Comparison of ENCODE assay signal across 8 mouse cellular contexts in genomic region chr14:20451765-20452331, GRCm38 (mm10). TPM values are rescaled to one million over a fixed set of nuclear protein-coding genes. Genes with fewer than 3 reads are reported as not detected.
DNase-seq lines count a peak whose midpoint lies in the region; ATAC-seq and TF ChIP-seq lines count a peak whose summit lies in the region.
"Had no signal": no experiment of that assay in that cellular context is flagged by ENCODE, and none has a peak within 500 bp of the region (broad histone marks: within the 10 kb centered on the region; RNA-seq: fewer than 3 reads in every experiment).

Gene Cfap70, minus strand, starts transcription at chr14:20452226.

- H3K4me1 ChIP-seq in intestine, embryonic 16.5 days (ENCODE audit: control insufficient read depth, insufficient read depth, low read length): 0 out of 2 replicates have a peak, but pooled peaks cover 2% of the 10 kb centered on the region
- peaks cover 5% of the 10 kb centered on the region for H3K4me1 ChIP-seq in limb, embryonic 10.5 days
- peaks cover 4% of the 10 kb centered on the region for H3K4me1 ChIP-seq in midbrain, embryonic 11.5 days (ENCODE audit: control insufficient read depth, insufficient read depth, low read length)
- H3K4me1 ChIP-seq in spleen, adult 2 months (ENCODE audit: control insufficient read depth, insufficient read depth, insufficient read length): no peaks in the 10 kb centered on the region

- TF ChIP-seq POLR2A in spleen, adult 2 months (IDR thresholded peaks at IDR 0.05; ENCODE audit: low read depth, low read length): no peak

- peak within 1 kb of the TSS; percentile 61 for H3K4me2 ChIP-seq in intestine, embryonic 16.5 days (ENCODE audit: low read depth, low read length)
- H3K4me2 ChIP-seq in midbrain, embryonic 11.5 days: peak within 1 kb of the TSS; percentile 48

- no peak for TF ChIP-seq CTCF in spleen, adult 2 months (IDR thresholded peaks at IDR 0.05; ENCODE audit: extremely low read depth, insufficient read depth, insufficient read length, insufficient replicate concordance)

- H3K9me3 ChIP-seq in intestine, embryonic 16.5 days (ENCODE audit: control insufficient read depth, low read length): no peaks in the 10 kb centered on the region
- no peaks in the 10 kb centered on the region for H3K9me3 ChIP-seq in limb, embryonic 10.5 days (replicated peaks)
- H3K9me3 ChIP-seq in midbrain, embryonic 11.5 days (ENCODE audit: control insufficient read depth, low read length): no peaks in the 10 kb centered on the region

- H3K27ac ChIP-seq in intestine, embryonic 16.5 days (ENCODE audit: low read length): no peak within 1 kb of the TSS
- H3K27ac ChIP-seq in limb, embryonic 10.5 days: peak within 1 kb of the TSS; percentile 28; the same call in 1 of the 2 replicates
- H3K27ac ChIP-seq in midbrain, embryonic 11.5 days (ENCODE audit: low read depth, low read length): no peak within 1 kb of the TSS
- no peak within 1 kb of the TSS for H3K27ac ChIP-seq in spleen, adult 2 months (ENCODE audit: insufficient read depth, low read length)

- H3K27me3 ChIP-seq in intestine, embryonic 16.5 days (replicated peaks; ENCODE audit: control insufficient read depth, insufficient read depth, low read length): no peaks in the 10 kb centered on the region
- H3K27me3 ChIP-seq in limb, embryonic 10.5 days (ENCODE audit: low read depth, poor library complexity, severe bottlenecking): no peaks in the 10 kb centered on the region
- H3K27me3 ChIP-seq in midbrain, embryonic 11.5 days (ENCODE audit: control insufficient read depth, insufficient read depth, low read length): no peaks in the 10 kb centered on the region
- no peaks in the 10 kb centered on the region for H3K27me3 ChIP-seq in spleen, adult 2 months (ENCODE audit: control insufficient read depth, insufficient read depth, low read length)

- intact Hi-C loops in gastrocnemius, postnatal 14 days (cut with DNase I; ENCODE audit: low total_unique reads): no loop called here

- 2% methylated on average over 15 of the region's 15 CpGs for WGBS in intestine, embryonic 16.5 days
- WGBS in limb, embryonic 10.5 days: 2% methylated on average over 15 of the region's 15 CpGs
- 2% methylated on average over 15 of the region's 15 CpGs for WGBS in midbrain, embryonic 11.5 days
- WGBS in spleen, adult 2 months: 7% methylated on average over 15 of the region's 15 CpGs

- H3K4me3 ChIP-seq in intestine, embryonic 16.5 days (ENCODE audit: low read length): peak within 1 kb of the TSS; percentile 47
- H3K4me3 ChIP-seq in limb, embryonic 10.5 days: peak within 1 kb of the TSS; percentile 51
- peak within 1 kb of the TSS; percentile 28 for H3K4me3 ChIP-seq in midbrain, embryonic 11.5 days (ENCODE audit: low read depth, low read length)
- H3K4me3 ChIP-seq in spleen, adult 2 months (ENCODE audit: extremely low read depth, insufficient read depth, insufficient read length): peak within 1 kb of the TSS; percentile 23

- peaks cover 2% of the 10 kb centered on the region; the same call in 1 of the 2 replicates for H3K36me3 ChIP-seq in intestine, embryonic 16.5 days (ENCODE audit: control insufficient read depth, insufficient read depth, low read length)
- peaks cover 6% of the 10 kb centered on the region for H3K36me3 ChIP-seq in limb, embryonic 10.5 days
- H3K36me3 ChIP-seq in midbrain, embryonic 11.5 days (ENCODE audit: control insufficient read depth, insufficient read depth, low read length): no peaks in the 10 kb centered on the region
- H3K36me3 ChIP-seq in spleen, adult 2 months (ENCODE audit: control insufficient read depth, insufficient read depth, low read length): peaks cover 8% of the 10 kb centered on the region

- DNase-seq in adrenal gland, adult 2 months: peak; percentile 80
- DNase-seq in embryo, embryonic 10 days (ENCODE audit: low spot score): peak; percentile 83
- DNase-seq in gastrocnemius, postnatal 14 days: peak; percentile 39
- peak; percentile 70 for DNase-seq in limb, embryonic 10.5 days (ENCODE audit: low spot score)
- peak; percentile 96 for DNase-seq in midbrain, embryonic 11.5 days (ENCODE audit: low spot score, missing footprints)
- DNase-seq in spleen, adult 2 months (ENCODE audit: low read depth in 1 of 2, low spot score in 2 of 2): peak; percentile 19 to 35

- peak within 1 kb of the TSS; percentile 61 for H3K9ac ChIP-seq in intestine, embryonic 16.5 days (ENCODE audit: low read depth, low read length)
- peak within 1 kb of the TSS; percentile 51 for H3K9ac ChIP-seq in midbrain, embryonic 11.5 days (ENCODE audit: low read length)

- peak; percentile 71 for ATAC-seq in intestine, embryonic 16.5 days
- 0 out of 2 replicates have a peak, but pooled peaks have one; percentile 22 for ATAC-seq in midbrain, embryonic 11.5 days (ENCODE audit: low FRiP score)

RNA-seq across cellular contexts. Expression of gene Cfap70, which starts in this region (rescaled TPM):
- 1 to 10 TPM; 1.1 to 2.9 TPM for total RNA-seq in adrenal gland, adult 2 months (2021)
- 0.06 and 0.12 TPM in 2 replicates for polyA plus RNA-seq in adrenal gland, adult 2 months (2012; rRNA removed)
- under 1 TPM; 0.09 to 0.16 TPM for total RNA-seq in gastrocnemius, postnatal 14 days (2021)
- 0.12 and 0.18 TPM in 2 replicates for polyA plus RNA-seq in intestine, embryonic 16.5 days (2015; fragmentation: Nextera tagmentation; extraction: Ambion mirVana)
- 0.29 and 0.90 TPM in 2 replicates for polyA plus RNA-seq in limb, embryonic 10.5 days (2016; fragmentation: Nextera tagmentation; extraction: Ambion mirVana)
- 0.33 and 0.44 TPM in 2 replicates for polyA plus RNA-seq in midbrain, embryonic 11.5 days (2014; fragmentation: Nextera tagmentation; extraction: Ambion mirVana)
- polyA plus RNA-seq in spleen, adult 2 months (2012; rRNA removed): not detected in 2 replicates
- total RNA-seq: neutrophil, adult 5-6 weeks had no signal

Comparison
In these comparisons a context has a peak if more than half of its experiments do, and no peak if none do; other contexts are left out.
1. Peak in DNase-seq in gastrocnemius, postnatal 14 days; RNA of the gene not detected or under 1 TPM.
2. Peak in ATAC-seq, H3K4me3 ChIP-seq, H3K9ac ChIP-seq and H3K4me2 ChIP-seq in intestine, embryonic 16.5 days; RNA of the gene not detected or under 1 TPM.
3. Peak in DNase-seq, H3K4me3 ChIP-seq and H3K27ac ChIP-seq in limb, embryonic 10.5 days; RNA of the gene not detected or under 1 TPM.
4. Peak in DNase-seq, ATAC-seq, H3K4me3 ChIP-seq, H3K9ac ChIP-seq and H3K4me2 ChIP-seq in midbrain, embryonic 11.5 days; RNA of the gene not detected or under 1 TPM.
5. Peak in DNase-seq and H3K4me3 ChIP-seq in spleen, adult 2 months; RNA of the gene not detected or under 1 TPM.
6. DNase-seq: peak in every context shown above with its lines; median percentile 96 in midbrain, embryonic 11.5 days; 83 in embryo, embryonic 10 days; 80 in adrenal gland, adult 2 months; 70 in limb, embryonic 10.5 days; 39 in gastrocnemius, postnatal 14 days; 27 in spleen, adult 2 months.